Mouse (Mus musculus) 3134 (cell line): ENCODE measurements at regions not wholly inside any gene's neighbourhood (a gene's known extent, or its start where the extent isn't known, plus 50 kb on each side); places are given as distances from the start of the nearest gene placed in this dataset.

Source experiments
- DNase-seq: peaks from one replicate; pipeline ENCODE4 v3.0.0-alpha.2; 2011; ENCODE audit warnings: low spot score; ENCODE audit not compliant: insufficient read length; ENCODE audit errors: extremely low read depth

DNA sequence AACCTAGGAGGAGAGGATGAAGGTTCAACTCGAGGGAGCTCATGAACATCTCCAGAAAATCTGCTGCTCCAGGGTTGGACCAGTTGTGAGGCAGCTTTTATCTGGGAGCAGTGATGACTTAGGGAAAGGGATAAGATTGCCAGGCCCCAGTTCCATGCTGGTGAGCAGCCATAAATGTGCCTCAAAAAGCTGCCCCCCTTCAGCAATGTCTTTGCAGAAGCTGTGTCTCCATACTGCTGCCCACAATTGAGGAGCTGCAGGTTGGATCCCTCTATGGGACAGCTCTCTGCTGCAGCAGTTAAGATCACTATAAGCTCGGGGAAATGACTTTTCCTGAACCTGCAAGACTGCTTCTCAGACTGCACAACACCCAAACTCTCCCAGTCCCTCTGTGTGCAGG, 543.7 kb downstream of the Nfib start:
- no peak for DNase-seq

DNA sequence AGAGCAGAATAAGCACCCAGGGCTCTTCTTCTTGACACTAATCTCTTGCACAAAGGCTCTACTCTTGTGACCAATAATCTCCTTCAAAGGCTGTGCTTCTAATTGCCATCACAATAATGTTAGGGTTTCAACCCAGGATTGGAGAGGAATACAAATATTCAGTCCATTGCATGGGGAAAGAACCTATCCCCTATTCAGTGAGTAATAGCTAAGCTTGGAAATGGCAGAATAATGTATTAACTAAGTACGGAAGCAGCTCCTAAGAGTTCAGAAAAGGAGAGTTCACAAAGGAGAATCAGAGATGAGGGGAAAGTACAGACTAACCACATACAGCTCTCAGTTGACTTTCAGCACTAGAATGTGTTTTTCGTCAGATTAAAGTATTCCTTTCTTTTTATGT, 544.3 kb downstream of the Nfib start:
- no peak for DNase-seq

DNA sequence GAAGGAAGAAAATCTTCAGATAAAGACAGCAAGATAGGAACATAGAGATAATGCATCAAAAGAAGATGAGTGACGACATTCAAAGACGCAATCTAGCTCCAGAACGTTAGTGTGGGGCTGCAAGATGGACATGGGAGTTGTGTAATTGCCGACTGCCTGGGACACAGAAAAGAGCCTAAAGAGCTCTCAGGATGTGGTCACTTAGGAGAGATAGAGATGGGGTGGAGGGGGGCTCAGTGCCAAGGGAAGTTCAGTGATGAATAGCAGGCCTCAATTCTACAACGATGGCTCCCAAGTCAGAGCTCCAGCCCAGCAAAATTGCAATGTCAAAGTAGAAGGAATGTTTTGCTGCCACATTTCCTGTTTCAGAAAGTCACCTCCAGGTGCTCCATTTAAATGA, 545.3 kb downstream of the Nfib start:
- DNase-seq = no peak

DNA sequence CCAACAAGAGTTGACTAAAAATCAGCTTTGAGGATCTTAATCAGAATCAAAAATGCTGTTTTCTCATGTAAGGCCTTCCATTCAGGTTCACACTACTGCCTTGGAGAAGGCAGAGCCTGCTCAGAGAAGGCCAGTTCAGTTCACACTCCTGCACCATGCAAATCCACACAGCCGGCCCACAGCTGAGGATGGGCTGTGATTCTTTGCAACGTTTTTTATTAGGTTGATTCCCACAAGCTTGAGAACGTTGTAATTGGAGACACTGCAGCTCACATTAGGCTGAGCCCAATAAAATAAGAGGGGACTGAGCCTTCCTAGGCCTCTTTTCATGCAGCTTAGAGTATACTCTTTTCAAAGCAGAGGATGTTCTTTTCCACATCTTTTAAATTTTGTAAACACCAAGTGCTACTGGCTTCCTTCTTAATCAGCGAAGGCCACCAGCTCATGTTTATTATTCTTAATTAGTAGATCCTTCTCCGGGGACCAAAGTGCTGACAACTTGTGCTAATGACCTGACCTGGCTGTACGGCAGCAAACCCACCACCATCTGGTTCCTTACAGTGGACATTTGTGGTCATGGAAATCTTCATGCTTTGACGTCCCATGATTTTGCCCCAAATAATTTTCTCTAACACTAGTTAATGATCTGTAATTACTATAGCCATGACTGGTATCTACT, 549.8 kb downstream of the Nfib start:
- DNase-seq = no peak

DNA sequence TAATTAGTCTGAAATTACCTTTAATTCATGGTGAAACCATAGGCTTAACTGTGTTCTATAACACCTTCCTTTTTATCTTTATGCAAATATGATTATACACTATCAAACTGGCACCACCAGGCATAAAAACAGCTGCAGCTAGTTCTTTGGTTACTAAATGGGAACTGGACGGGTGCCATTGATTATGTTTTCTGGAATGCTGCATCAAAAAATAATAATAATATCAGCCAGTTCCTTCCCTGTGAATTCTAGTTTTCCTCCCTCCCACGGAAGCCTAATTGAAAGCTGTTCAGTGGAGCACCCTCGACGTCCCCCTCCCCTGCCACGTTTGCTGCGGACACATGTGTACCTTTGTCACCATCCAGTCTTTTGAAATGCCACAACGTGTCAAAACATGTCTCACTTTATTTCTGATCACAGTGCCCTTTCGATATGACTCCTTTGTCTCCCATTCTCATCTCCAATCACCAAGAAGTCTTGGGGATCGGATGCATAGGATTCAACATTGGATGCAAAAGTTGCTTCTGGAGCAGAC, 551.5 kb downstream of the Nfib start:
- DNase-seq = no peak

DNA sequence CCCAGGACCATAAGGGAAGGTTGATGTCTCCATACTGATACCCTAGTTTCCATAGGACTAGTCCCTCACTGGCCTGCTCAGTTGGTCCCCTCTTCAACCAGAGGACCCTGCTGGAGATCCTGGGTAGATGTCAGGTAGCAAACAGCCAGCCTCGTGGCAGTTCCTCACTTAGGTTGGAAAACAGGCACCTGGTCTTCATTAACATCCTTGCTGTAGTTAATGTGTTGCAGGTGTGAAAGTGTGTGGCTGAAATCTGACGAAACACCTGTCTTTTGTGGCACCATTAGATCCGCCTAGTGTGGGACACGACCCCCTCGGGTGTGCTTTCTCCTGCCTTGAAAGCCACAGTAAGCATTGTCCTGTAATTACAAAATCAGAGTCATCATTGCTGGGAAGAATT, 551.9 kb downstream of the Nfib start:
- no peak for DNase-seq

DNA sequence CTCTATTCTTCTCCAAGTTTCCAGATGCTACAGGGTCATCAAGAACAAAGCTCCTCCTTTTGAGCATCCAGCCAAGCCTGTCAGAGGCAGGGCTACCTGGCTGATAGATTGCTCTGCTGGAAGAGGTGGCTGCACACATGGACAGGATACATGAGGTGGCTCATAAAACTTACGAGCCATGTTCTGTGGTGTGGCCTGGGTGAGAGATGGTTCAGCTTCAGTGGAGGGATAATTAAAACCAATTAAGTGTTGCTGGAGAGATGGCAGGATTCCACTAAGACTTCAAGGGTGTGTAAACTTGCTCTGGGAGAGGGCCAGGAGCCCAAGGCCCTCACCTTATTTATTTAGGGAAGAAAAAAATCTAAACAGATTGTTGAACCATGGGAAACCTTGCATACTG, 555.6 kb downstream of the Nfib start:
- DNase-seq = no peak

DNA sequence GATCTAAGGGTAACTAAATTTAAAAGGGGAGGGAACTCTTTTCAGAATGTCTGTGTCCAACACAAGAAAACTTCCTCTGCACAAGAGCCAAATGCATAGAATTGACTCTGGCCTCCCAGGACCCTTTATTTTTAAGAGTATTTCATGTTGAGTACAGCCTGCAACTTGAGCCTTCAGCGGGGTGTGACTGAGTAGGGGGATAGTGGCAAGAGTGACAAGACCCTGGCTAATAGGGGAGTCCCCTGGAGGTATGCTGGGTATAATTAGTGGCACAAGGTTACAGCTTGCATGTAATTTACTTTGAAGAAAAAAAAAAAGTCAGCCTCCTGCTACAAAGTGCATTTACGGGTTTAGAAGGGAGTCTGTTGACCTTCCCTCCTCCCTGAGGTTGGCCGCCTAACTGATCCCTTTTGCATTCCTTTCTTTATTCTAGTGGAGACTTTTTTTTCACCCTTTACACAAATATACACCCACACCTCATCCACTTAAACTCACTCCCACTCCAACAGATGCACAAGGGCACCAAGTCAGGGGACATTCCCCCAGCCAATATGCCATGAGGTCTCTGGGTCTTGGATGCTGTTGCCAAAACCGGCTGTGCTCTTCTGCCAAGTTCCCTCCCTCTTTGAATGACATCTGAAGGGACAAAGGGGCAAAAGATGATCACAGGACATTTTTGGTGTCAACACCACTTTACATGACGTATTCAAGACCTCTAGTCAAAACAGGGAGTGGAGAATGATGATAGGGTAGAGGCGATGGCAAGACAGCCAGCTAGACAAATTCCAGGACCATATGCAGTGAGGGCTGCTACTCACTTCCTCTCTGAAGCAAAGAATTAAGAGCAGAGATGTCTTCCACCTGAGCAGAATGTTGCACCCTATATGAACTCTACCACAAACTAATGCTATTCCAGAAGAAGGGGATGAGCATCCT, 557.2 kb downstream of the Nfib start:
- no peak for DNase-seq

DNA sequence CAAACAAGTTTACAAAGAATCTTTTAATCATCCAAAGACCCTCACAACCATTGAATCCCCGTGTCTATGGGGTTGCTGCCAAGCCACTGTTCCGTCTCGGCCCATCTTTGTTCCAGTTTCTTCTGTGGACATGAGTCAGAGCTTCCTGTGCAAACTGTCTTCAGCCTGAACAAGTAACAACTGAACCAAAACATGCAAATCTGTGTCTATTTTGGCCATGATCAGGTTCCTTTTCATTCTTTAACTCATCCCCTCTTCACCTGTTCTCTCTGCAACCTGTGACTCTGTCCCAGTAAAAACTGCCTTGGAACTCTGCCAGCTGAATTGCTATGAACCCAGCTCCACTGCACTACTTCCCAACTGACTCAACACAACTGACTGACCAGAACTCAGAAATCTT, 563.2 kb downstream of the Nfib start:
- no peak for DNase-seq

DNA sequence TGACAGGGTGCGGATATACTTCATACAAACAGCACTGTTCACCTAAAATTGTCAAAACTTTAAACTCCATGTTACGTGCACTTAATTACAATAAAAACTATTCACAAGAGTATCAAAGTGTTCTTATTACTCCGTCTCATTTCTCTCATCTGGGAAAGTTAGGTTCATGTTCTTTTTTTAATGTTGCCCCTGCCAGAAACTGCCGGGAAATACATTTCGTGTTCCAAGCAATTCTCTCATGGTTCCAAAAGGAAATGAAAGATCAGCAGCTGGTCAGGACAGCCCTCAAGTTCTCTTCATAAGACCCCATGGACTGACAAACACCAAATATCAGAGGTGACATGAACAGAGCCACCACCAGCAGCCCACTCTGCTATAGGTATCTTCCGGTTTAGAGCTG, 565.7 kb downstream of the Nfib start:
- DNase-seq = no peak

DNA sequence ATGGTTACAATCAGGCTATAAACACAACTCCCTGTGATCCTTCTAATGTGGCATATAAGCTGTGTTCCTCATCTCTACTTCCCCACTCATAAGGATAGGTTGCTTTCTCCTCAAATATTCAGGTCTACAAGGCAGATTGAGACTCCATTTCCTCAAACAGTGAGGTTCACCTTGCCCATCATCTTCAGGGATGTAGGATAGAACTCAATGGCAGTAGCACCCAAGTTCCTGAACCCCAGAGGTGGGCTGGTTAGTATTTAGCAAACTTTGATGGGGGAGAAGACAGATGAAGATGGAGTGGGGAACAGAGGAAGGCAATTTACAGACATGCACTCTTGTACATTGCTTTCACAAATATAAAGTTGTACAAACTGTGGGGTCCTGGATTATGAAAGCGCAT, 566.5 kb downstream of the Nfib start:
- no peak for DNase-seq

DNA sequence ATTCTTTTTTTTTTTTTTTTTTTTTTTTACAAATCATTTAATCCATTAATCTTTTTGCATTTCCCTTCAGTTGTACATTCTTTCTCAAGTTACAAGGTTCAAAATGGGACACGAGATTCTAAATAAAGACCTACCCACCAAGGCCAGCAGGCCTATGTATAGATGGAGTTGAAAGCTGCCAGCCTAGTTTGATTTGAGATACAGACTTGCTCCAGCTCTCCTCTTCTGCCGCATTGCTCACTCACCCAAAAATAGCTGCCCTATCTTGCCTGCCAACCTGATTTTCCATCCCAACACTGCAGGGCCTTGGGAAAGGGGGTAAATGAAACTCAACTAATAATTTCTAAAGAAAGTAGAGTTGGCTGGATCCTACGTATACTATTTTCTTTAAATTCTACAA, 572.7 kb downstream of the Nfib start:
- DNase-seq = no peak

DNA sequence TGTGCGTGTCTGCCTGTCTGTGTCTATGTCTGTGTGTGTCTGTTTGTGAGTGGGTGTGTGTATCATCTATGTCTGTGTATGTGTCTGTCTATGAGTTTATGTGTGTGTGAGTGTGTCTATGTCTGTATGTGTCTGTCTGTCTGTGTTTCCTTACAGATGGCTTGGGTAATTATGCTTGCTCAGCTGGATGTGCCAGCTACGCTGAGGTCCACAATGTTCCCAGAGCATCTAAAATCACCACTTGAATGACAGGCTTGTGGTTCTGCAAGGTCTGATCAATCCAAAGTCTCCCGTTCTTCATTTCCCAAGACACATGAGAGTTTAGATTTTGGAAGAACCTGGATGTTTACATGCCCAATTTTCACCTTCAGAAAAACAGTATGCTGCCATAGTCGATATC, 573.2 kb downstream of the Nfib start:
- DNase-seq = no peak

DNA sequence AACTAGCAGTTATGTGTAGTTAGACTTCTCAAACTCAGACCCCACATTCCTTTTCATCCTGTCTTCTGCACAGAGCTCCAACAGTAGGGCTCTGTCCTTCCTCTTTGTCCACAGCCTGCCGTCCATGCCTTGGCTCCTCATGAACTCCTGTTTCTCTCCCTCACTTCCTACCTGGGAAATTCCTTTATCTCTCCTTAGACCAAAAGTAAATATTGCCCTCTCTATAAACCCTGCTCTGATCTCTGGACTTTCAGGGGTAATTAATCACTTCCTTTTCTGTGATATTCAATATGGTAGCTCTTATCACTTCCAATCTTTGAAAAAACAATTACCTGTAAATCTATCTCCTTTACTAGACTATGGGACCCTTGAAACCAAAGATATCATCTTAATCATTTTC, 576.1 kb downstream of the Nfib start:
- DNase-seq = no peak

DNA sequence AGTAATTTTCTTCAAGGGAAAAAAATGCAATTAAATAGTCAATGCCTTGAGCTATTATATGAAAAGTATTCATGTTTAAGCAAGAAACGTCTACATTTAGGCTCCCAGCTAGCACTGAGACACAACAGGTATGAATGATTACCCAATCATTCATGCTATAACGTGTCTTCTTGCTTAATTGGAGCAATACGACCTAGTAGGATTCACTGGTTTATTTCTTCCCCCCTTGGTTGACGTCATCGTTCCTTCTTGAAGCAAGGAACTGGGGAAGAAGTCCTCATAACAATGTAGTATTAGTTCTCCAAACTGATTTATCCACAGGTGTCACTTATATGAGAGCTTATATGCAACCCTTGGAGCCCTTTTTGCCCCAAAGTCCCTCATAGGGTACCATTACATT, 581.8 kb downstream of the Nfib start:
- no peak for DNase-seq

DNA sequence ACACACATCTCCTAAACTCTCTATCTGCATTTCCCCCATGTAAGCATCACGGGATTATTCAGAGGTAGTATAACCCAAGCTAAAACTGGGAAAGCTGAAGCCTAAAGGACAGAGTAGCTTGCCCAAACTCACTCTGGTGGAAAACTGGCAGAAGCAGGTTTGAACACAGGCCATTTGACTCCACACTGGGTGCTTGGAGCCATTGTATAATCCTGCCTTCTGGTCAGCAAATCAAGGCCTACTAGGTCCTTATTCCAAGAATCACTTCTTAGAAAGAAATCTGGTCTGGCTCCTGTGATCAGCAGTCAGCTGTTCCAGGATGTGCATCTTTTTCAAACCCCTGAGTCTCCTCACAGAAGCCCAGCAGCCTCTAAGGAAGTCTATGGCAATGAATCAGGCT, 582.4 kb downstream of the Nfib start:
- DNase-seq = no peak

DNA sequence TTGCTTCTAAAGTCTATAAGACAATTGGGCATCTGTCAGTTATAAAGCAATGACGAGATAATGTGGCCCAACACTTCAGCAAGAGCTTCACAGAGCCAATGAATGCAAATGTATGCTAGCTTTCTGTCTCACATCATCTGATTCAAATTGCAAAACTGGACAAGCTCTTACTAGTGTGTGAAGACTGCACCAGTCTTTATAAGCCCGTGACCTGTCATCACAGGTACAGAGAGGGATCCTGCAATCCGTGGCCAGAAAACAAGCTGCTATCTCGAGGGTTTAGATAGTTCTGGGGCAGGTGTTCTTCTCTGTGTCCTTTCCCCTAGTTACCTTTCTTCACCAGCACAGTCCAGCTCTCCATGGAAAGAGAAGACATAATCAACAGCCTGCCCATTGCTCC, 584.8 kb downstream of the Nfib start:
- DNase-seq = no peak

DNA sequence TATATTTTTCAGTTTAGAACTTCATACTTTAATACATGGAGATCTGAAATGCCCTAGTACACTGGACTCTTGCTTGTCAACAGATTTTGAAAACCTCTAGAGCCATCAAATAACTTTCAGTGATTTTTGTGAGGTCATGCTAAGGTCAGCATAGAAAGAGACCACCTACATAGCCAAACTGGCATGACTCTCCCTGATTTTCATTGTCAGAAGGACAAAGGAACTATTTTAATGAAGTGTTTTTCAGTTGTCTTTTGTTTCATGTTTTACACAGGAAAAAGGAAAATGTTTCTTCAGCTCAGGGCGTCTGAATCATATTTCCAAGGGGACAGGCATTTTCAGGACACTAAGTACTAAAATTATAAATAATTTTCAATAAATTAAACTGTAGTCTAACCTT, 585.2 kb downstream of the Nfib start:
- DNase-seq = no peak

DNA sequence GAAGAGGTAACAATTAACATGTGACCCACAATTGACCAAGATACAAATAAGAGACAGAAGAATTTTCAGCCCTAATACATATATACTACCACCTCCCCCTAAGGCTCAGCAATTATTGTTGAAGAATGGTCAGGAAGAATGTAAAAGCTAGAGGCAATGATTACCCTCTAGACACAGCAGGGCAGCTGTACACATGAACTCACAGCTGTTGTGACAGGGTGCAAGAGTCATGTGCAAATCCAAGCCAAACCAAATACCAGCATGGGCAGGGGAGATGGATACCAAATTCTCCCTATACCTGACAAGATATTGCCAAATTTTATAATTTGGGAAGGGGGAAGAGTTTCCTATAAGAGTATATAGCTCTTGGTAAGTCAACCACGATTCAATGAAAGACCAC, 603.7 kb downstream of the Nfib start:
- DNase-seq = no peak

DNA sequence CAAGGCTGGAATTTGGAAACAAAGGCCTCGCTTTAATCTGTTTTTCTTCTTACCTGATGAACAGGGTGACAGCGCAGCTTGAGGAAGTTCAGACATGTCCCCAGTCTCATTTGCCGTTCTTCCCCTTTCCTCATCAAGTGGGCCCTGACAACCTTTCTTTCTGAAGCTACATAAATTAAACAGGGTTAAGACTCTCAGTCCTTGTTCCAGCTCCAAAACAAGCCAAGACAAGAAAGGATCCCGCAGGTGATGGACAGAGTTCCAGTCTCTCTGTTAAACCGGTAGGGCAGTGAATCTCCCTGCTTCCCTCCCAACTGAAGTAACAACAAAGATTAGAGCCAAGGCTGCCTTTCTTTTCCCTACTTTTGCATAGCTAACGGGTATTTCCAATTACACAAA, 605.6 kb downstream of the Nfib start:
- no peak for DNase-seq

DNA sequence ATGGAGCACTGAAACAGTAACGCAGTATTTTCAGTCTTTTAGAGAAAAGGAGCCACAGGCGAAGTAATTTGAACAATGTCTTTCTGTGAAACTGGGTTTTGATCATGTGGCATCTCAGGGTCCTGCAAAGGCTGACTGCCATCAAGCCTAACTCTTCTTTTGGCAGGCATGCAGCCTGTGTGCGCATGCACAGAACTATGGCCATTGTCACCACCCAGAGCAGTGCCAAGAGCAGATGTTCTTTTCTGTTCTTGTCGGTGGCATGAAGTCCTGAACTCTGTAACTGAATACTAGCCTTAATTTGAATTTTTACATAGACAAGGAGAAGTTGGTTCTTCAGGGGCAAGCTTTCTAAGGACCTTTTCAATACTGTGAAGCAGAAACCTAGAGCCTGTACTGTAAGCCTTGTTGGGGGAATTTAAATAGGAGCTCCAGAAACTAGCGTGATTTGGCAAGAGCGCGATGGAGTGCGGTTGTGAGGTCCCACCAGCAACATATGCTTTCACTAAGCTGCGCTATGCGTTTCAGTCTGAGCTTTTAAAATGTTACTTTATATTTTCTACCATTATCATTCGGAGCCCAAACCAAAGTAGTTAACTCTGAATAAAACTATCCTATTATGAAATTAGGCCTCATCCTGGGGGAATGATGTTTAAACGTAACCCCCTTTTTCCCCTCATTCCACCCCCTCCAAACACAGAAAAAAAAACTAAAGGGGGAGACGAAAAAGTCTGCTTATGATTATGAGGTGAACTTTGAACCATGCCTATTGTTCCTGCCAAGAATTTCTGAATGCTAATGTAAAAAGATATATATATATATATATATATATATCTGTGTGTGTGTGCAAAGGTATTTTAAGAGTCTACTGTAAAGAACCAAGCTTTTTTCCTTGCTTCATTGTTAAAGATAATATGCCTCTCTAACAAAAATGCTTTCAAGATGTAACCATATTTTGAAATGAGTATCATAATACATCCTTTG, 606.3 kb downstream of the Nfib start:
- no peak for DNase-seq
